In the genomic region with DNA sequence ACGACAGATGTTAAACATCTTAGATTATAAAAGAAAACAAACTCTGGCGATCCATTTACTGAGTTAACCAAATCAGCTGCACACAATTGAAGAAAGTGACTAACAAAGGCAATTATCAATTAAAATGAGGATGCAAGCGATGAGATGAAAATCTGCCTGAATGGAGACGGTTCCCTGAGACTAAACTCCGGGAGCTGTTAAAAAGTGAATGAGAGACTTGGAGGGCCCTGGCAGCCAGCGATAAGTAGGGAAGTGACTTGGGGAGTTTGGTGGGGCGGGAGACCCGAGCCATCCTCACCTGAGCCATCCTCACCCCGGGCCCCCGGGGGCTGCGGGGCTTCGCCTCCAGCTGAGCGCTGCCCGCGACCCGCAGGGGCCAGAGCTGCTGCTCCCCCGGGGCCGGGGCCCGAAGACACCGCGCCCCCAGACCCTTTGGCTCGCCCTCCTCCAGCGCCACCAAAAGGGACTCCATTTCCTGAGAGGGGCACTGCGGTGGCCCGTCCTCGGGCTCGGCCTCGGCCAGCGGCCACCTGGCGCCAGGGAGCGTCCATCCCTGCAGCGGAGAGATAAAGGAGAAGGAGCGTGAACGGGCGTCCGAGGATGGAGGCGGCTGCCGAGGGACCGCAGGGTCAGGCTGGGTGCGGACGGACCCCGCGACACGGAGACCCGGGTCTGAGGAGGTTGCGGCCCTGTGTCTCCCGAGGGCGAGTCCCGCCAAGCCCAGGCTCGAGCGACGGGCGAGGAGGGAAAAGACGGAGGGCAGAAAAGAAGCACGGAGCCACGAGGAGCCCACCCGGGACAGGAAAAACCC, we compare ENCODE assay signal across 8 mouse cellular contexts. TPM values are rescaled to one million over a fixed set of nuclear protein-coding genes. Genes with fewer than 3 reads are reported as not detected.
DNase-seq lines count a peak whose midpoint lies in the region; ATAC-seq lines count a peak whose summit lies in the region.

No protein-coding gene starts in this region.

- H3K27ac ChIP-seq in kidney, embryonic 16.5 days (ENCODE audit: low read length) = peak overlapping the region; percentile 76
- peak overlapping the region; percentile 54 for H3K27ac ChIP-seq in midbrain, embryonic 11.5 days (ENCODE audit: low read depth, low read length)

- under 1% methylated on average over 57 of the region's 57 CpGs for WGBS in kidney, embryonic 16.5 days
- under 1% methylated on average over 52 of the region's 57 CpGs for WGBS in midbrain, embryonic 11.5 days

- H3K4me3 ChIP-seq in kidney, embryonic 16.5 days (ENCODE audit: low read length) = peak overlapping the region; percentile 79
- peak overlapping the region; percentile 84 for H3K4me3 ChIP-seq in midbrain, embryonic 11.5 days (ENCODE audit: low read depth, low read length)

- H3K9me3 ChIP-seq in kidney, embryonic 16.5 days (ENCODE audit: low read length) = no peaks in the 10 kb centered on the region
- no peaks in the 10 kb centered on the region for H3K9me3 ChIP-seq in midbrain, embryonic 11.5 days (ENCODE audit: control insufficient read depth, low read length)

- ATAC-seq in kidney, embryonic 16.5 days (ENCODE audit: low FRiP score, low TSS enrichment) = peak; percentile 86
- peak; percentile 85 for ATAC-seq in midbrain, embryonic 11.5 days (ENCODE audit: low FRiP score)

- DNase-seq in cerebellum, adult 9-10 months = peak; percentile 63
- no peak for DNase-seq in cerebellum, postnatal 14 days
- DNase-seq in CD4-positive helper T cell, adult 2 months (ENCODE audit: low read depth, low spot score) = peak; percentile 3
- DNase-seq in c-Kit-positive CD71-positive TER-119-positive erythroid progenitor cells, embryonic 14.5 days (ENCODE audit: low spot score) = peak; percentile 23
- DNase-seq in frontal cortex, postnatal 25 days (ENCODE audit: low spot score in 2 of 2) = peak; percentile 10 to 16
- no peak for DNase-seq in midbrain, embryonic 11.5 days (ENCODE audit: low spot score, missing footprints)
- DNase-seq in testis, postnatal 14 days (ENCODE audit: low spot score) = peak; percentile 79

- peak overlapping the region; percentile 95 for H3K9ac ChIP-seq in kidney, embryonic 16.5 days (replicated peaks; ENCODE audit: low read length)
- H3K9ac ChIP-seq in midbrain, embryonic 11.5 days (ENCODE audit: low read length) = peak overlapping the region; percentile 92

- H3K36me3 ChIP-seq in kidney, embryonic 16.5 days (ENCODE audit: insufficient read depth, low read length) = peaks cover 5% of the 10 kb centered on the region
- no peaks in the 10 kb centered on the region for H3K36me3 ChIP-seq in midbrain, embryonic 11.5 days (ENCODE audit: control insufficient read depth, insufficient read depth, low read length)

- peak overlapping the region; percentile 80 for H3K4me2 ChIP-seq in kidney, embryonic 16.5 days (replicated peaks; ENCODE audit: low read depth, low read length)
- H3K4me2 ChIP-seq in midbrain, embryonic 11.5 days = peak overlapping the region; percentile 87

- H3K27me3 ChIP-seq in kidney, embryonic 16.5 days (ENCODE audit: insufficient read depth, low read length) = no peaks in the 10 kb centered on the region
- no peaks in the 10 kb centered on the region for H3K27me3 ChIP-seq in midbrain, embryonic 11.5 days (ENCODE audit: control insufficient read depth, insufficient read depth, low read length)

- peaks cover 6% of the 10 kb centered on the region; the same call in 1 of the 2 replicates for H3K4me1 ChIP-seq in kidney, embryonic 16.5 days (ENCODE audit: insufficient read depth, low read length)
- H3K4me1 ChIP-seq in midbrain, embryonic 11.5 days (ENCODE audit: control insufficient read depth, insufficient read depth, low read length) = peaks cover 7% of the 10 kb centered on the region

RNA-seq across cellular contexts. Expression of gene Nfxl1, which starts 0.6 kb away (rescaled TPM):
- 18.0 and 19.7 TPM in 2 replicates for polyA plus RNA-seq in kidney, embryonic 16.5 days (2015; fragmentation: Nextera tagmentation; extraction: Ambion mirVana)
- polyA plus RNA-seq in midbrain, embryonic 11.5 days (2014; fragmentation: Nextera tagmentation; extraction: Ambion mirVana) = 27.3 and 27.4 TPM in 2 replicates

RNA-seq across cellular contexts. Expression of gene Zar1, which starts 22.1 kb away (rescaled TPM):
- polyA plus RNA-seq in kidney, embryonic 16.5 days (2015; fragmentation: Nextera tagmentation; extraction: Ambion mirVana) = 0.24 and 0.30 TPM in 2 replicates
- polyA plus RNA-seq in midbrain, embryonic 11.5 days (2014; fragmentation: Nextera tagmentation; extraction: Ambion mirVana) = 1.0 and 1.6 TPM in 2 replicates

RNA-seq across cellular contexts. Expression of gene Gm5868, which starts 28.4 kb away (rescaled TPM):
- polyA plus RNA-seq in kidney, embryonic 16.5 days (2015; fragmentation: Nextera tagmentation; extraction: Ambion mirVana) = 0.33 and 0.45 TPM in 2 replicates
- polyA plus RNA-seq in midbrain, embryonic 11.5 days (2014; fragmentation: Nextera tagmentation; extraction: Ambion mirVana) = 6.5 and 6.6 TPM in 2 replicates

RNA-seq across cellular contexts. Expression of gene Corin, which starts 54.6 kb away (rescaled TPM):
- polyA plus RNA-seq in kidney, embryonic 16.5 days (2015; fragmentation: Nextera tagmentation; extraction: Ambion mirVana) = 9.2 and 10.5 TPM in 2 replicates
- 7.8 and 9.0 TPM in 2 replicates for polyA plus RNA-seq in midbrain, embryonic 11.5 days (2014; fragmentation: Nextera tagmentation; extraction: Ambion mirVana)

Comparison
In these comparisons a context has a peak if more than half of its experiments do, and no peak if none do; other contexts are left out.
1. DNase-seq: peak in cerebellum, adult 9-10 months (single experiment), CD4-positive helper T cell, adult 2 months (single experiment), c-Kit-positive CD71-positive TER-119-positive erythroid progenitor cells, embryonic 14.5 days (single experiment), frontal cortex, postnatal 25 days (2 of 2) and testis, postnatal 14 days (single experiment); none in cerebellum, postnatal 14 days (0 of 2) and midbrain, embryonic 11.5 days (single experiment).